Mouse (Mus musculus): Measurements from ENCODE around the gene Syt5.

- no peak for TF ChIP-seq POLR2A (IDR thresholded peaks at IDR 0.05; ENCODE audit: insufficient read length, low read depth)
- no peak for TF ChIP-seq USF1 (IDR thresholded peaks at IDR 0.05; ENCODE audit: low read depth)
- no peak for TF ChIP-seq POLR2AphosphoS2 (IDR thresholded peaks at IDR 0.05; ENCODE audit: insufficient read length, low read depth)
Observed at GRCm38 (mm10) chr7:4526341-4527301, 20.7 kb downstream of the Syt5 start.
